Mouse (Mus musculus) embryonic facial prominence, embryonic 14.5 days (tissue): ENCODE data around the gene Kctd7. TPM values are rescaled to one million over a fixed set of nuclear protein-coding genes. Genes with fewer than 3 reads are reported as not detected.

Source experiments
- ATAC-seq: fragments of 200-750 bp; cut with Nextera tagmentation; 2 replicates; pipeline ENCODE4 v1.8.0; 2017; ENCODE audit warnings: low read depth, moderate number of reproducible peaks, moderate TSS enrichment
- DNase-seq: peaks from one replicate; pipeline ENCODE4 v3.0.0-alpha.2; 2015; ENCODE audit warnings: low spot score
- H3K27ac ChIP-seq: fragments of 300-500 bp; sonication (generic); replicated peaks from 2 replicates; pipeline ENCODE4 v1.5.1; 2014; ENCODE audit warnings: low read depth, mild to moderate bottlenecking, low read length, moderate library complexity
- H3K27me3 ChIP-seq: fragments of 300-500 bp; sonication (generic); replicated peaks from 2 replicates; pipeline ENCODE4 v1.6.1; 2014; ENCODE audit warnings: low read length; ENCODE audit not compliant: control insufficient read depth, insufficient read depth
- H3K36me3 ChIP-seq: fragments of 300-500 bp; sonication (generic); 2 replicates; pipeline ENCODE4 v1.6.1; 2014; ENCODE audit warnings: low read length, mixed read lengths; ENCODE audit not compliant: control insufficient read depth, insufficient read depth
- H3K4me1 ChIP-seq: fragments of 300-500 bp; sonication (generic); 2 replicates; pipeline ENCODE4 v1.6.1; 2014; ENCODE audit warnings: antibody characterized with exemption, low read length; ENCODE audit not compliant: control insufficient read depth, insufficient read depth
- H3K4me2 ChIP-seq: fragments of 300-500 bp; sonication (generic); 2 replicates; pipeline ENCODE4 v1.6.1; 2014; ENCODE audit warnings: low read depth, mild to moderate bottlenecking, low read length, moderate library complexity, mixed read lengths
- H3K4me3 ChIP-seq: fragments of 300-500 bp; sonication (generic); 2 replicates; pipeline ENCODE4 v1.5.1; 2014; ENCODE audit warnings: low read depth, mild to moderate bottlenecking, low read length
- H3K9ac ChIP-seq: fragments of 300-500 bp; sonication (generic); 2 replicates; pipeline ENCODE4 v1.6.1; 2014; ENCODE audit warnings: low read depth, mild to moderate bottlenecking, low read length, moderate library complexity, mixed read lengths
- H3K9me3 ChIP-seq: fragments of 300-500 bp; sonication (generic); 2 replicates; pipeline ENCODE4 v1.6.1; 2016; ENCODE audit warnings: low read length; ENCODE audit not compliant: control insufficient read depth
- WGBS: fragments of 180-500 bp; shearing (Covaris S2); extraction: QIAGEN DNeasy Blood & Tissue Kit; methylation state at CpG from one replicate; pipeline ENCODE4 v1.1.7; 2014; 5-methylcytosine and 5-hydroxymethylcytosine counted together
- polyA plus RNA-seq: library from polyadenylated mRNA; unstranded; fragments of >200 nt; fragmentation: Nextera tagmentation; extraction: Ambion mirVana; gene quantifications from 2 replicates; pipeline ENCODE4 v1.2.1, GENCODE M21; 2014

Gene Kctd7
- polyA plus RNA-seq, 1 experiment from 2014 or later: 6.5 TPM

GRCm38 (mm10) chr5:130129524-130129793, 15.2 kb upstream of the Kctd7 start:
- Histone ChIP-seq H3K4me3 (no peak overlapping the region), H3K4me2 (no peak overlapping the region), H3K27ac (no peak overlapping the region), H3K9me3 (no peaks in the 10 kb centered on the region), H3K9ac (no peak overlapping the region), H3K36me3 (peaks cover 16% of the 10 kb centered on the region), H3K4me1 (peaks cover 6% of the 10 kb centered on the region; the same call in 1 of the 2 replicates), H3K27me3 (no peaks in the 10 kb centered on the region)
- 58% methylated on average over 5 of the region's 5 CpGs for WGBS
- DNase-seq: no peak
- no peak for ATAC-seq

- DNase-seq (no peak), ATAC-seq (no peak)
- Histone ChIP-seq H3K4me2 (no peak overlapping the region), H3K27me3 (no peaks in the 10 kb centered on the region), H3K9ac (no peak overlapping the region), H3K9me3 (no peaks in the 10 kb centered on the region), H3K36me3 (peaks cover 15% of the 10 kb centered on the region; the same call in 1 of the 2 replicates), H3K4me1 (no peaks in the 10 kb centered on the region), H3K27ac (no peak overlapping the region), H3K4me3 (no peak overlapping the region)
- WGBS: 94% methylated on average over 13 of the region's 13 CpGs
These were observed 8.1 kb upstream of the Kctd7 start for GRCm38 (mm10) chr5:130136597-130136996.

GRCm38 (mm10) chr5:130139393-130139792, 5.3 kb upstream of the Kctd7 start:
- Histone ChIP-seq H3K9ac (no peak overlapping the region), H3K27me3 (no peaks in the 10 kb centered on the region), H3K36me3 (0 out of 2 replicates have a peak, but pooled peaks cover 8% of the 10 kb centered on the region), H3K4me3 (no peak overlapping the region), H3K4me2 (no peak overlapping the region), H3K27ac (no peak overlapping the region), H3K9me3 (no peaks in the 10 kb centered on the region), H3K4me1 (peaks cover 7% of the 10 kb centered on the region; the same call in 1 of the 2 replicates)
- 23% methylated on average over 8 of the region's 8 CpGs for WGBS
- ATAC-seq: no peak
- peak; percentile 75 for DNase-seq

- peaks cover 13% of the 10 kb centered on the region for H3K4me1 ChIP-seq
- no peaks in the 10 kb centered on the region for H3K36me3 ChIP-seq
- no peak for ATAC-seq
- 60% methylated on average over 5 of the region's 5 CpGs for whole genome bisulfite sequencing
- no peak overlapping the region for H3K4me3 ChIP-seq
- H3K9me3 ChIP-seq: no peaks in the 10 kb centered on the region
- peak; percentile 74 for DNase-seq
- H3K4me2 ChIP-seq: no peak overlapping the region
- no peak overlapping the region for H3K9ac ChIP-seq
- H3K27me3 ChIP-seq: no peaks in the 10 kb centered on the region
- H3K27ac ChIP-seq: peak overlapping the region; percentile 66
These were observed 3.5 kb upstream of the Kctd7 start for GRCm38 (mm10) chr5:130141138-130141537.

- DNase-seq: peak; percentile 84
- Histone ChIP-seq H3K27me3 (no peaks in the 10 kb centered on the region), H3K4me1 (peaks cover 13% of the 10 kb centered on the region), H3K36me3 (no peaks in the 10 kb centered on the region), H3K4me3 (no peak overlapping the region), H3K9ac (no peak overlapping the region), H3K27ac (peak overlapping the region; percentile 66; the same call in 1 of the 2 replicates), H3K4me2 (no peak overlapping the region), H3K9me3 (no peaks in the 10 kb centered on the region)
- no peak for ATAC-seq
- WGBS: 34% methylated on average over 4 of the region's 4 CpGs
These were observed 2.6 kb upstream of the Kctd7 start for GRCm38 (mm10) chr5:130142041-130142440.

- Histone ChIP-seq H3K9ac (no peak overlapping the region), H3K4me2 (no peak overlapping the region), H3K4me3 (no peak overlapping the region), H3K4me1 (peaks cover 13% of the 10 kb centered on the region), H3K27me3 (no peaks in the 10 kb centered on the region), H3K36me3 (no peaks in the 10 kb centered on the region; the same call in 1 of the 2 replicates), H3K27ac (no peak overlapping the region), H3K9me3 (no peaks in the 10 kb centered on the region)
- 91% methylated on average over 7 of the region's 7 CpGs for WGBS
- ATAC-seq (no peak), DNase-seq (no peak)
These were observed 1.6 kb upstream of the Kctd7 start for GRCm38 (mm10) chr5:130143101-130143500.

- H3K4me3 ChIP-seq: peak overlapping the region; percentile 68
- H3K9ac ChIP-seq: peak overlapping the region; percentile 74
- DNase-seq: peak; percentile 76
- H3K4me1 ChIP-seq: peaks cover 13% of the 10 kb centered on the region
- H3K36me3 ChIP-seq: peaks cover under 1% of the 10 kb centered on the region
- WGBS: 6% methylated on average over 20 of the region's 20 CpGs
- no peaks in the 10 kb centered on the region for H3K9me3 ChIP-seq
- peak overlapping the region; percentile 67; the same call in 1 of the 2 replicates for H3K27ac ChIP-seq
- peak overlapping the region; percentile 78 for H3K4me2 ChIP-seq
- peak; percentile 28; the same call in 1 of the 2 replicates for ATAC-seq
- H3K27me3 ChIP-seq: no peaks in the 10 kb centered on the region
These were observed 706 bp upstream of the Kctd7 start for GRCm38 (mm10) chr5:130143977-130144333.

GRCm38 (mm10) chr5:130145961-130146360, 1.3 kb downstream of the Kctd7 start:
- no peak for ATAC-seq
- peaks cover 13% of the 10 kb centered on the region for H3K4me1 ChIP-seq
- H3K4me2 ChIP-seq: peak overlapping the region; percentile 78
- no peak overlapping the region; the same call in 1 of the 2 replicates for H3K4me3 ChIP-seq
- no peak overlapping the region for H3K27ac ChIP-seq
- no peak overlapping the region for H3K9ac ChIP-seq
- WGBS: 82% methylated on average over 8 of the region's 8 CpGs
- no peak for DNase-seq
- no peaks in the 10 kb centered on the region for H3K27me3 ChIP-seq
- peaks cover 15% of the 10 kb centered on the region for H3K36me3 ChIP-seq
- H3K9me3 ChIP-seq: no peaks in the 10 kb centered on the region

GRCm38 (mm10) chr5:130149726-130150310, 5.2 kb downstream of the Kctd7 start:
- no peak overlapping the region for H3K4me2 ChIP-seq
- H3K27ac ChIP-seq: no peak overlapping the region
- peaks cover 6% of the 10 kb centered on the region; the same call in 1 of the 2 replicates for H3K4me1 ChIP-seq
- DNase-seq (no peak), ATAC-seq (no peak)
- WGBS: 66% methylated on average over 7 of the region's 7 CpGs
- H3K27me3 ChIP-seq: no peaks in the 10 kb centered on the region
- H3K4me3 ChIP-seq: no peak overlapping the region
- H3K9ac ChIP-seq: no peak overlapping the region
- H3K9me3 ChIP-seq: no peaks in the 10 kb centered on the region
- H3K36me3 ChIP-seq: peaks cover 42% of the 10 kb centered on the region
